Mouse (Mus musculus) liver, adult 2 months (tissue): ENCODE data around the gene Espn. TPM values are rescaled to one million over a fixed set of nuclear protein-coding genes. Genes with fewer than 3 reads are reported as not detected.
A peak's percentile ranks its signal among the peaks of the same experiment; 100 is the strongest.

ENCODE experiments used
- DNase-seq: peaks from one replicate; pipeline ENCODE4 v3.0.0-alpha.2; 2011; ENCODE audit warnings: low read depth, low spot score; ENCODE audit errors: extremely low read depth
- H3K27ac ChIP-seq: fragments of 200-500 bp; replicated peaks from 2 replicates; pipeline ENCODE4 v1.5.1; 2012; ENCODE audit warnings: low read depth, mild to moderate bottlenecking, control low read depth, inconsistent platforms, low read length; ENCODE audit not compliant: insufficient read depth
- H3K27me3 ChIP-seq: fragments of 200-500 bp; 2 replicates; pipeline ENCODE4 v1.6.1; 2012; ENCODE audit warnings: mild to moderate bottlenecking, moderate library complexity, low read length, inconsistent platforms; ENCODE audit not compliant: control insufficient read depth, insufficient read depth
- H3K36me3 ChIP-seq: fragments of 200-500 bp; 2 replicates; pipeline ENCODE4 v1.6.1; 2012; ENCODE audit warnings: low read length, inconsistent platforms; ENCODE audit not compliant: control insufficient read depth, insufficient read depth
- H3K4me1 ChIP-seq: fragments of 200-500 bp; 2 replicates; pipeline ENCODE4 v1.6.1; 2011; ENCODE audit warnings: low read length; ENCODE audit not compliant: control insufficient read depth, insufficient read depth
- H3K4me3 ChIP-seq: fragments of 200-500 bp; 2 replicates; pipeline ENCODE4 v1.5.1; 2011; ENCODE audit warnings: low read depth, mild to moderate bottlenecking, control low read depth, low read length, moderate library complexity; ENCODE audit not compliant: insufficient read depth
- H3K79me2 ChIP-seq: fragments of 200-500 bp; 2 replicates; pipeline ENCODE4 v1.6.1; 2012; ENCODE audit warnings: inconsistent platforms, mild to moderate bottlenecking, low read length, moderate library complexity; ENCODE audit not compliant: control insufficient read depth, insufficient read depth
- H3K9ac ChIP-seq: fragments of 200-500 bp; 2 replicates; pipeline ENCODE4 v1.6.1; 2012; ENCODE audit warnings: low read depth, mild to moderate bottlenecking, control low read depth, inconsistent platforms, low read length
- CTCF ChIP-seq: fragments of 200-500 bp; IDR thresholded peaks from 2 replicates; pipeline ENCODE4 v1.5.1; 2011; ENCODE audit warnings: low read depth, low read length, control low read depth
- POLR2A ChIP-seq: fragments of 200-500 bp; IDR thresholded peaks from 2 replicates; pipeline ENCODE4 v1.6.1; 2011; ENCODE audit warnings: low read length, control low read depth; ENCODE audit not compliant: insufficient read depth; ENCODE audit errors: extremely low read depth
- WGBS: fragments of 180-500 bp; shearing (Covaris S2); methylation state at CpG from one replicate; pipeline ENCODE4 v1.1.7; 2018; 5-methylcytosine and 5-hydroxymethylcytosine counted together
- polyA plus RNA-seq: library from polyadenylated mRNA; depleted of rRNA; stranded (reverse); fragments of >200 nt; gene quantifications from 2 replicates; pipeline ENCODE4 v1.2.3, GENCODE M21; 2012
- total RNA-seq: library from RNA; depleted of rRNA; stranded (reverse); fragments of >200 nt; gene quantifications from 2 replicates; pipeline ENCODE4 v1.2.3, GENCODE M21; 2014

The Espn gene
- total and polyA plus RNA-seq, 2 experiments: 0.28 to 1.4 TPM

DNA sequence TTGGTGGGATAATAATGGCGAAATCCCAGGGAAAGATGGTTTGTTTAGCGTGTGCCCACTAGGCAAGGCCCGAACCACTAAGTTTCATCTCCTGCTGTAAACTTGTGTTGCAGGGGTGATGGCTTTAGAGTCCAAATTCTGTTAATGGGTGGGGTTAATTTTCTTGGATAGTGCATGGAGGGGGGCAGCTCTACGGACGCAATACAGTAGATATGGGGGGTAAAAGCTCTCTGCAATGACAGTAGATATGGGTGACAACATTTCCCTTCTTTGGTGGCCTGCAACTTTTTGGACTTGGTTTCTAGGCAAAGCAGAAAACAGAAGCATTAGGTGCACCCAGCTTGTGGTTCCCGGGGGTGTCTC, 25.0 kb upstream of the Espn start:
- peak overlapping the region; percentile 97 for H3K27ac ChIP-seq
- DNase-seq: no peak
- H3K27me3 ChIP-seq: no peaks in the 10 kb centered on the region
- H3K9ac ChIP-seq: peak overlapping the region; percentile 97
- TF ChIP-seq POLR2A: no peak
- 58% methylated on average over 6 of the region's 6 CpGs for WGBS
- peaks cover 11% of the 10 kb centered on the region; the same call in 1 of the 2 replicates for H3K4me1 ChIP-seq
- no peaks in the 10 kb centered on the region for H3K36me3 ChIP-seq
- peaks cover 21% of the 10 kb centered on the region for H3K79me2 ChIP-seq
- H3K4me3 ChIP-seq: peak overlapping the region; percentile 88

DNA sequence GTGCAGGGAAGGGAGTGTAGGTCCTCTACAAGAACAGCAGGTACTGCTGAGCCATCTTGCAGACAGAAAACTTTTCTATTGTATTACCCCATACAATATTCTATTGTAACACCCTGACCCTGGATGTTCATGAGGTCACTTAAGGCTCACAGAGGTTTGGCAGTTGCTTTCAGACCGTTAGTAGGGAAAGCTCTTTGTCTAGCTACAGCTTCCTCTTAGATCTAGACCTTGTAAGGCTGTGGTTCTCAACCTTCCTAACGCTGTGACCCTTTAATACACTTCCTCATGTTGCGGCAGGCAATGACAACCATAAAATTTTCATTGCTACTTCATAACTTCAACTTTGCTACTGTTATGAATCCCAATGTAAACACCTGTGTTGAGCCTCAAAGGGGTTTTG, 24.5 kb upstream of the Espn start:
- no peak overlapping the region for H3K4me3 ChIP-seq
- no peak for DNase-seq
- no peak overlapping the region for H3K27ac ChIP-seq
- TF ChIP-seq CTCF (no peak), POLR2A (no peak)
- WGBS: 84% methylated on average over 3 of the region's 3 CpGs
- H3K79me2 ChIP-seq: peaks cover 18% of the 10 kb centered on the region
- H3K4me1 ChIP-seq: peaks cover 11% of the 10 kb centered on the region; the same call in 1 of the 2 replicates
- H3K27me3 ChIP-seq: no peaks in the 10 kb centered on the region
- no peak overlapping the region for H3K9ac ChIP-seq
- no peaks in the 10 kb centered on the region for H3K36me3 ChIP-seq

GRCm38 (mm10) chr4:152173956-152174355, 21.8 kb upstream of the Espn start:
- Histone ChIP-seq H3K79me2 (peaks cover 9% of the 10 kb centered on the region), H3K27ac (no peak overlapping the region), H3K4me1 (peaks cover 7% of the 10 kb centered on the region; the same call in 1 of the 2 replicates), H3K36me3 (no peaks in the 10 kb centered on the region), H3K27me3 (no peaks in the 10 kb centered on the region), H3K9ac (no peak overlapping the region), H3K4me3 (no peak overlapping the region)
- TF ChIP-seq CTCF: no peak
- TF ChIP-seq POLR2A: no peak
- no peak for DNase-seq
- WGBS: 90% methylated on average over 9 of the region's 9 CpGs

DNA sequence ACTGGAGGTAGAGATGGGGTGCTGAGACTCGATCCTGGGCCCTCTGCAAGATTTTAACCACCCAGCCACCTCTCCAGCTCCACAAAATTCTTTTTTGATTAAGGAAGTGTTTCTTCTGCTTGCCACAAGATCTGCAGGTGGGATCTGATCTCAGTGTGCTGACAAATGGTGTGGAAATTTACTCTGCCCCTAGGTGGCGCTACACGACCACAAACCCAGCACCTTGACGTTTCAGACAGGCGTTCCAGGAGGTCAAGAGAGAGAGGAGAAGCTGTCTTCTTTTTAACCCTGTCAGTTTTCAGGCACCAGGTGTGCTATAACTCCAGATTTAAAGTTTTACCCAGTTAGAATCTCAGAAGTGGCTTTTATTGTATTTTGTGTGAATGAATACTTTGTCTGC, 20.9 kb upstream of the Espn start:
- no peak overlapping the region for H3K27ac ChIP-seq
- H3K4me1 ChIP-seq: no peaks in the 10 kb centered on the region
- no peaks in the 10 kb centered on the region for H3K27me3 ChIP-seq
- DNase-seq: peak; percentile 60
- no peak overlapping the region for H3K4me3 ChIP-seq
- 0 out of 2 replicates have a peak, but pooled peaks cover under 1% of the 10 kb centered on the region for H3K79me2 ChIP-seq
- no peaks in the 10 kb centered on the region for H3K36me3 ChIP-seq
- TF ChIP-seq CTCF: peak; percentile 89
- TF ChIP-seq POLR2A: no peak
- no peak overlapping the region for H3K9ac ChIP-seq
- WGBS: 1% methylated on average over 5 of the region's 5 CpGs

DNA sequence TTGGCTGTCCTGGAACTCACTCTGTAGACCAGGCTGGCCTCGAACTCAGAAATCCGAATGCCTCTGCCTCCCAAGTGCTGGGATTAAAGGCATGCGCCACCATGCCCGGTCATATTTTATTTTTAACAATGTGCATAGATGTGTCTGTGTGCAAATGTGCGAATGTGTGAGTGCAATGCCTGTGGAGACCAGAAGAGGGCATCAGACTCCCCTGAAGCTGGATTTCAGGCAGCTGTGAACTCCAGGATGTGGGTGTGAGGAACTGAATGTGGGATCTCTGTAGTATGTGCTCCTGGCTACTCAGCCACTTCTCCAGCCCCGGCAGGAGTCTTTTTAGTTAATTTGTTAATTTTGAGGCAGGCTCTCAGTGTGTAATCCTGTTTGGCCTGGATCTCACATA, 19.4 kb upstream of the Espn start:
- H3K4me1 ChIP-seq: no peaks in the 10 kb centered on the region
- H3K79me2 ChIP-seq: no peaks in the 10 kb centered on the region
- DNase-seq: no peak
- no peak overlapping the region for H3K27ac ChIP-seq
- H3K36me3 ChIP-seq: no peaks in the 10 kb centered on the region
- no peak overlapping the region for H3K9ac ChIP-seq
- WGBS: 85% methylated on average over 6 of the region's 6 CpGs
- H3K27me3 ChIP-seq: no peaks in the 10 kb centered on the region
- TF ChIP-seq CTCF: peak; percentile 46; the same call in 1 of the 2 replicates
- TF ChIP-seq POLR2A: no peak
- no peak overlapping the region for H3K4me3 ChIP-seq

GRCm38 (mm10) chr4:152170286-152170685, 18.1 kb upstream of the Espn start:
- Histone ChIP-seq H3K27ac (no peak overlapping the region), H3K4me3 (no peak overlapping the region), H3K27me3 (no peaks in the 10 kb centered on the region), H3K79me2 (no peaks in the 10 kb centered on the region), H3K9ac (no peak overlapping the region), H3K4me1 (no peaks in the 10 kb centered on the region), H3K36me3 (no peaks in the 10 kb centered on the region)
- DNase-seq: no peak
- 76% methylated on average over 10 of the region's 10 CpGs for WGBS
- no peak for TF ChIP-seq CTCF
